Mouse (Mus musculus) spleen, adult 2 months (tissue): ENCODE data around the gene Cacna1s. TPM values are rescaled to one million over a fixed set of nuclear protein-coding genes. Genes with fewer than 3 reads are reported as not detected.

Experiments used
- DNase-seq, 2 experiments: peaks; one replicate each; pipeline versions ENCODE4 v3.0.0 to v3.0.0-alpha.2; 2012 to 2021; ENCODE audit warnings: low spot score in 2 of 2, low read depth in 1 of 2
- H3K27ac ChIP-seq: fragments of 200-500 bp; 2 replicates; pipeline ENCODE4 v1.5.1; 2012; ENCODE audit warnings: low read length, inconsistent platforms; ENCODE audit not compliant: insufficient read depth
- H3K27me3 ChIP-seq: fragments of 200-500 bp; 2 replicates; pipeline ENCODE4 v1.6.1; 2012; ENCODE audit warnings: mild to moderate bottlenecking, moderate library complexity, low read length, inconsistent platforms; ENCODE audit not compliant: control insufficient read depth, insufficient read depth
- H3K36me3 ChIP-seq: fragments of 200-500 bp; 2 replicates; pipeline ENCODE4 v1.6.1; 2012; ENCODE audit warnings: mild to moderate bottlenecking, low read length, inconsistent platforms; ENCODE audit not compliant: control insufficient read depth, insufficient read depth
- H3K4me1 ChIP-seq: fragments of 200-500 bp; 2 replicates; pipeline ENCODE4 v1.6.1; 2011; ENCODE audit warnings: inconsistent platforms; ENCODE audit not compliant: control insufficient read depth, insufficient read depth, insufficient read length
- H3K4me3 ChIP-seq: fragments of 200-500 bp; 2 replicates; pipeline ENCODE4 v1.5.1; 2011; ENCODE audit warnings: mild to moderate bottlenecking, inconsistent platforms; ENCODE audit not compliant: insufficient read depth, insufficient read length; ENCODE audit errors: extremely low read depth
- CTCF ChIP-seq: fragments of 200-500 bp; IDR thresholded peaks from 2 replicates; pipeline ENCODE4 v1.5.1; 2011; ENCODE audit warnings: mild to moderate bottlenecking, inconsistent platforms; ENCODE audit not compliant: insufficient read depth, insufficient read length, insufficient replicate concordance; ENCODE audit errors: extremely low read depth
- POLR2A ChIP-seq: fragments of 200-500 bp; IDR thresholded peaks from 2 replicates; pipeline ENCODE4 v1.6.1; 2011; ENCODE audit warnings: low read depth, low read length, inconsistent platforms
- WGBS: fragments of 180-500 bp; shearing (Covaris S2); methylation state at CpG from one replicate; pipeline ENCODE4 v1.1.7; 2018; 5-methylcytosine and 5-hydroxymethylcytosine counted together
- polyA plus RNA-seq: library from polyadenylated mRNA; depleted of rRNA; stranded (reverse); fragments of >200 nt; gene quantifications from 2 replicates; pipeline ENCODE4 v1.2.3, GENCODE M21; 2012

The Cacna1s gene
- polyA plus RNA-seq, 1 experiment, result 4.3 TPM

DNA sequence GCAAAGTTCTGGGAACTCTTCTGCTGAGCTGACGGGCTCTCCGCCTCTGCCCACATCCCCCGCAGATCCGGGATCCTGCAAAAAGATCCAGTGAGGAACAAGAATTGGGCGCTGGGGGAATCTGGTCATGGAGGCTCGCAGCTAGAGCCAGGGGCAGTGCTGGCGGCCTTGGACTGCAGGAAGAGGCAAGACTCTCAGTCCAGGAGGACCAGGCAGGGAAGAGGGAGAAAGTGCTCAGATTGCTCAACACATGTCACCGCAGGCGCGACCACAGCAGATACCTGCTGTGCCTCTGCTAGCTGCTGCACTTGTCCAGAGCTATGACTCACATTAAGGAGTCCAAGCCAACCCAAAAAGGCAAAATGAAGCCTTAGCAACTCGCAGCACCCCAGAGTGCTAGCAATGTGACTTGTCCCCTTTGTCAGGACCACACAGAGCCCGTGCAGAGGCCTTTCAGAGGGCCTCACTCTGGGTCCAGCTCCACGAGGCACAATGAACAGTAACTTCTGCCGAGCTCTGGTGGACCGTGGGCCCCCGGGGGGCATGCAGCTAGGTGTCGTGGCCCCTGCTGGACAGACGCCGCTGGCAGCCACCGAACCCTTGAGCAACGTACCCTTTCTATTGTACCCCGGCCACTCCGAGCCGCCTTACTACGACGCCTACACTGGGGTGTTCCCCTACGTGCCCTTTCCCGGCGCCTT, 2.1 kb upstream of the Cacna1s start, which contains the start of gene Ascl5:
Gene Ascl5, plus strand, starts transcription at position 493 of the 701 bp plus-strand sequence.
- H3K36me3 ChIP-seq, result no peaks in the 10 kb centered on the region
- TF ChIP-seq CTCF (no peak), POLR2A (no peak)
- no peak within 1 kb of the TSS for H3K27ac ChIP-seq
- no peak for DNase-seq
- H3K4me3 ChIP-seq, result peak within 1 kb of the TSS; percentile 4; the same call in 1 of the 2 replicates
- WGBS, result 29% methylated on average over 29 of the region's 29 CpGs
- H3K4me1 ChIP-seq, result no peaks in the 10 kb centered on the region; the same call in 1 of the 2 replicates
- H3K27me3 ChIP-seq, result peaks cover 4% of the 10 kb centered on the region

GRCm38 (mm10) chr1:136051013-136051315, 1.6 kb upstream of the Cacna1s start:
- Histone ChIP-seq H3K4me3 (peak overlapping the region; percentile 4; the same call in 1 of the 2 replicates), H3K4me1 (no peaks in the 10 kb centered on the region; the same call in 1 of the 2 replicates), H3K36me3 (no peaks in the 10 kb centered on the region), H3K27me3 (peaks cover 4% of the 10 kb centered on the region), H3K27ac (no peak overlapping the region)
- no peak for DNase-seq
- WGBS, result 3% methylated on average over 32 of the region's 36 CpGs
- TF ChIP-seq POLR2A (no peak), CTCF (no peak)

DNA sequence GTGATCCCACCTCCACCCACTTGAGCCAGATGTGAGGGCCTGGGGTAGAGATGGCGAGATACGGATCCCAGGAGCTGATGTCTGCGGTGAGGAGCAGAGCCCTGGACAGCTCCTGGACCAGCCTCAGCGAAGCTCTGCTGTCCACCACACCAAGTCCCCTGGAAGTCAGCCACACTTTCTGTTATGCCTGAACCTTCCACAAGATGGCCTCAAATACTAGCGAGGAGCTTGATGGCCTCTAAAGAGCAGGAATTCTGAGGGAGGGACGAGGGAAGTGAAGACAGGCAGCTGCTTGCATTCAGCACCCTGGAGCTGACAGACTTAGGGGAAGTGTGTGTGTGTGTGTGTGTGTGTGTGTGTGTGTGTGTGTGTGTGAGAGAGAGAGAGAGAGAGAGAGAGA, 1.1 kb upstream of the Cacna1s start:
- H3K27ac ChIP-seq, result no peak overlapping the region
- no peak overlapping the region for H3K4me3 ChIP-seq
- TF ChIP-seq CTCF (no peak), POLR2A (no peak)
- H3K36me3 ChIP-seq, result no peaks in the 10 kb centered on the region
- H3K27me3 ChIP-seq, result peaks cover 4% of the 10 kb centered on the region
- WGBS, result 1% methylated on average over 6 of the region's 6 CpGs
- no peaks in the 10 kb centered on the region; the same call in 1 of the 2 replicates for H3K4me1 ChIP-seq
- DNase-seq, result peak in 1 of 2 experiments; percentile 13

- H3K4me3 ChIP-seq, result no peak overlapping the region
- no peak for DNase-seq
- H3K27me3 ChIP-seq, result peaks cover 4% of the 10 kb centered on the region
- TF ChIP-seq POLR2A (no peak), CTCF (no peak)
- WGBS, result 74% methylated on average over 3 of the region's 3 CpGs
- no peaks in the 10 kb centered on the region; the same call in 1 of the 2 replicates for H3K4me1 ChIP-seq
- H3K27ac ChIP-seq, result no peak overlapping the region
- no peaks in the 10 kb centered on the region for H3K36me3 ChIP-seq
These were observed 3.2 kb downstream of the Cacna1s start for GRCm38 (mm10) chr1:136055771-136056170.

GRCm38 (mm10) chr1:136058594-136058993, 6.0 kb downstream of the Cacna1s start:
- H3K36me3 ChIP-seq, result no peaks in the 10 kb centered on the region
- H3K4me1 ChIP-seq, result no peaks in the 10 kb centered on the region
- WGBS, result 49% methylated on average over 3 of the region's 3 CpGs
- no peak for TF ChIP-seq CTCF
- TF ChIP-seq POLR2A, result no peak
- no peaks in the 10 kb centered on the region for H3K27me3 ChIP-seq
- DNase-seq, result no peak
- no peak overlapping the region for H3K27ac ChIP-seq
- H3K4me3 ChIP-seq, result no peak overlapping the region

DNA sequence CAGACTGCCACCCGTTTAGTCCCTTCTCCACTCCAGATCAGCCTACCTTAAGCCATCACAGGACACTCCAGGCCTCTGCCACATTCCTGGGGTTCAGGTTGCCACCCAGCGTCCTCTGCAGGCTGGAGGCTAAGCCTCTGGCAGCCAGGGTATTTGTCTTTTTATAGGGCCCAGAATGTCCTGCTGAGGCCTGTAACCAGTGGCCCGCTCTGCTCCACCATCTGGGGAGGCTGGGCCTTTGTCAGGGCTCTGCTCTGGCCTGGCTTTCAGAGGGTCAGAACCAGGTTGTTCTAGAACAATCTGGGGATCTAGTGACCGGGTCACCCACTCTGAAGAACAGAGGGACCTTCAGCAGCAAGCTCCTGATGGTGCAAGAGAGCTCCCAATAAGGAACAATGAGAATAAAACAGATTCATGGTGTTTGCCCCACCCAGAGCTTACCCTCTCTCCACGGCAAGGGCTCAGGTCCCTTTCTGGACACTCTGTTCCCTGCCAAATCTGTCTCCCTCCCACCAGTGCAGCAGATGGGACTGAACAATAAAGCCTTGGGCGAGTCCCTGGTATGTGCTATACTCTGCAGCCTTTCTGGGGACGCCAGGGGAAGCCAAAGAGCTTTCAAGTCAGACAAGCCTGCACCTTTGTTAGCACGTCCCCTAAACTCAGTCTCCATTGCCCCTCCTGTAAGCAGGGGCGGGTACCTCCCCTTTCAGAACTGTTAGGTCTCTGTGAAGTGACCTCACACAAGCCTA, 8.7 kb downstream of the Cacna1s start:
- Histone ChIP-seq H3K4me3 (no peak overlapping the region), H3K27ac (no peak overlapping the region), H3K36me3 (no peaks in the 10 kb centered on the region), H3K4me1 (no peaks in the 10 kb centered on the region), H3K27me3 (no peaks in the 10 kb centered on the region)
- WGBS, result 76% methylated on average over 9 of the region's 9 CpGs
- DNase-seq, result peak in 1 of 2 experiments; percentile 59
- TF ChIP-seq POLR2A (no peak), CTCF (no peak)

GRCm38 (mm10) chr1:136061790-136062141, 9.2 kb downstream of the Cacna1s start:
- Histone ChIP-seq H3K4me1 (no peaks in the 10 kb centered on the region), H3K36me3 (no peaks in the 10 kb centered on the region), H3K4me3 (no peak overlapping the region), H3K27ac (no peak overlapping the region), H3K27me3 (no peaks in the 10 kb centered on the region)
- DNase-seq, result no peak
- 92% methylated on average over 7 of the region's 7 CpGs for WGBS
- TF ChIP-seq POLR2A, result no peak
- TF ChIP-seq CTCF, result no peak
